Mouse (Mus musculus) retina, embryonic 14.5 days (tissue): ENCODE measurements around the gene Aktip.

Experiments used
- DNase-seq: peaks from one replicate; pipeline ENCODE4 v3.0.0-alpha.2; 2015; ENCODE audit warnings: low spot score

Aktip gene

GRCm38 (mm10) chr8:91190816-91191340 is 8.9 kb downstream of the Aktip start:
- peak; percentile 83 for DNase-seq

- no peak for DNase-seq
Measured at GRCm38 (mm10) chr8:91188152-91188551, 11.6 kb downstream of the Aktip start.

- no peak for DNase-seq
Measured at GRCm38 (mm10) chr8:91186372-91186771, 13.4 kb downstream of the Aktip start.

GRCm38 (mm10) chr8:91177708-91178107 is 22.1 kb downstream of the Aktip start:
- peak; percentile 43 for DNase-seq

- DNase-seq: no peak
Measured at GRCm38 (mm10) chr8:91176176-91176575, 23.6 kb downstream of the Aktip start.

- peak; percentile 60 for DNase-seq
Measured at GRCm38 (mm10) chr8:91171605-91172004, 28.2 kb downstream of the Aktip start.

GRCm38 (mm10) chr8:91170914-91171313 is 28.9 kb downstream of the Aktip start:
- peak; percentile 35 for DNase-seq

GRCm38 (mm10) chr8:91170152-91170551 is 29.6 kb downstream of the Aktip start:
- DNase-seq: no peak

- peak; percentile 37 for DNase-seq
Measured at GRCm38 (mm10) chr8:91159959-91160800, 39.6 kb downstream of the Aktip start.

GRCm38 (mm10) chr8:91158617-91159016 is 41.2 kb downstream of the Aktip start:
- DNase-seq: no peak

- peak; percentile 64 for DNase-seq
Measured at GRCm38 (mm10) chr8:91154564-91154963, 45.2 kb downstream of the Aktip start.

GRCm38 (mm10) chr8:91153831-91154230 is 45.9 kb downstream of the Aktip start:
- DNase-seq: no peak

GRCm38 (mm10) chr8:91151531-91151930 is 48.2 kb downstream of the Aktip start:
- DNase-seq: no peak

- DNase-seq: no peak
Measured at GRCm38 (mm10) chr8:91149298-91149697, 50.5 kb downstream of the Aktip start.

- peak; percentile 58 for DNase-seq
Measured at GRCm38 (mm10) chr8:91148643-91149178, 51.1 kb downstream of the Aktip start.

GRCm38 (mm10) chr8:91147715-91148114 is 52.1 kb downstream of the Aktip start:
- DNase-seq: peak; percentile 86

GRCm38 (mm10) chr8:91140828-91141227 is 58.9 kb downstream of the Aktip start:
- DNase-seq: no peak

- peak; percentile 59 for DNase-seq
Measured at GRCm38 (mm10) chr8:91135308-91136181, 64.2 kb downstream of the Aktip start.

GRCm38 (mm10) chr8:91134659-91135058 is 65.1 kb downstream of the Aktip start:
- no peak for DNase-seq

- DNase-seq: peak; percentile 100
Measured at GRCm38 (mm10) chr8:91134070-91134475, 65.7 kb downstream of the Aktip start.

GRCm38 (mm10) chr8:91133441-91134069 is 66.2 kb downstream of the Aktip start:
- DNase-seq: no peak

- DNase-seq: no peak
Measured at GRCm38 (mm10) chr8:91132731-91133130, 67.0 kb downstream of the Aktip start.
